Mouse (Mus musculus): ENCODE data around the gene Bora. TPM values are rescaled to one million over a fixed set of nuclear protein-coding genes. Genes with fewer than 3 reads are reported as not detected.

Bora gene
- polyA plus RNA-seq, 1 experiment, result 2.4 TPM

DNA sequence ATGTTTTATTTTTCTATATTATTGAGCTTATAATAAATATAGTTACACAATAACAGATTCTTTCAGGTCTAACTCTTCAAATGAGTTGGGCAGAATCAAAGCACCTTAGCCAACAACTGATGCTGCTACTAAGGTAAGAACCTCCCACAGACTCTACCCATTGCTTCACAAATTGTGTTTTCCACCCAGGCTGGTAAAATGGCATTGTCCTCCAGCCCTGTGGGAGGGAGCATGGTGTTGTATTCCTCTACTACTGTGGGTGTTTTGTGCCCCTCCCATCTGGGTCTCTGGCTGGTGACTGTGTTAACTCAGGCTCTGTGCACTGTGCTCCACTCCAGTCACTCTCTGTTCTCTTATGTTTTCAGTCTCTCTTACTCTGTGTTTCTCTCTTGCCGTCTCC, 2.5 kb upstream of the Bora start:
- H3K36me3 ChIP-seq (ENCODE audit: control insufficient read depth, insufficient read depth, low read length), result 0 out of 2 replicates have a peak, but pooled peaks cover 1% of the 10 kb centered on the region
- peaks cover 2% of the 10 kb centered on the region; the same call in 1 of the 2 replicates for H3K4me1 ChIP-seq (ENCODE audit: control insufficient read depth, insufficient read depth, insufficient read length, low read length)
- TF ChIP-seq CTCF (IDR thresholded peaks at IDR 0.05; ENCODE audit: extremely low read depth, insufficient read length, insufficient replicate concordance, low read depth, low read length), result no peak
- no peak overlapping the region for H3K27ac ChIP-seq (ENCODE audit: insufficient read depth, low read depth, low read length)
- WGBS, result 73% methylated on average over 1 of the region's 1 CpGs
- no peaks in the 10 kb centered on the region for H3K27me3 ChIP-seq (ENCODE audit: control insufficient read depth, insufficient read depth, low read length)
- no peak overlapping the region for H3K4me3 ChIP-seq (ENCODE audit: low read depth, low read length)

- WGBS, result 43% methylated on average over 10 of the region's 10 CpGs
- H3K36me3 ChIP-seq (ENCODE audit: control insufficient read depth, insufficient read depth, low read length), result peaks cover 1% of the 10 kb centered on the region; the same call in 1 of the 2 replicates
- peaks cover 2% of the 10 kb centered on the region; the same call in 1 of the 2 replicates for H3K4me1 ChIP-seq (ENCODE audit: control insufficient read depth, insufficient read depth, insufficient read length, low read length)
- TF ChIP-seq POLR2A (IDR thresholded peaks at IDR 0.05; ENCODE audit: low read depth, low read length), result no peak
- no peak for TF ChIP-seq CTCF (IDR thresholded peaks at IDR 0.05; ENCODE audit: extremely low read depth, insufficient read length, insufficient replicate concordance, low read depth, low read length)
- H3K27ac ChIP-seq (ENCODE audit: insufficient read depth, low read depth, low read length), result no peak overlapping the region
- H3K27me3 ChIP-seq (ENCODE audit: control insufficient read depth, insufficient read depth, low read length), result no peaks in the 10 kb centered on the region
- H3K4me3 ChIP-seq (ENCODE audit: low read depth, low read length), result no peak overlapping the region
Measured at GRCm38 (mm10) chr14:99044096-99044495, 1.9 kb upstream of the Bora start.

GRCm38 (mm10) chr14:99044718-99045117, 1.3 kb upstream of the Bora start:
- Histone ChIP-seq H3K36me3 (ENCODE audit: control insufficient read depth, insufficient read depth, low read length) (peaks cover 1% of the 10 kb centered on the region; the same call in 1 of the 2 replicates), H3K4me1 (ENCODE audit: control insufficient read depth, insufficient read depth, insufficient read length, low read length) (peaks cover 2% of the 10 kb centered on the region; the same call in 1 of the 2 replicates), H3K27me3 (ENCODE audit: control insufficient read depth, insufficient read depth, low read length) (no peaks in the 10 kb centered on the region), H3K4me3 (ENCODE audit: low read depth, low read length) (no peak overlapping the region), H3K27ac (ENCODE audit: insufficient read depth, low read depth, low read length) (no peak overlapping the region)
- TF ChIP-seq POLR2A (IDR thresholded peaks at IDR 0.05; ENCODE audit: low read depth, low read length) (no peak), CTCF (IDR thresholded peaks at IDR 0.05; ENCODE audit: extremely low read depth, insufficient read length, insufficient replicate concordance, low read depth, low read length) (no peak)
- WGBS, result 6% methylated on average over 5 of the region's 5 CpGs

GRCm38 (mm10) chr14:99045378-99046030, 518 bp upstream of the Bora start:
- peaks cover 2% of the 10 kb centered on the region; the same call in 1 of the 2 replicates for H3K4me1 ChIP-seq (ENCODE audit: control insufficient read depth, insufficient read depth, insufficient read length, low read length)
- TF ChIP-seq CTCF (IDR thresholded peaks at IDR 0.05; ENCODE audit: extremely low read depth, insufficient read length, insufficient replicate concordance, low read depth, low read length) (no peak), POLR2A (IDR thresholded peaks at IDR 0.05; ENCODE audit: low read depth, low read length) (no peak)
- H3K27ac ChIP-seq (ENCODE audit: insufficient read depth, low read depth, low read length), result peak overlapping the region; percentile 66
- H3K27me3 ChIP-seq (ENCODE audit: control insufficient read depth, insufficient read depth, low read length), result no peaks in the 10 kb centered on the region
- no peaks in the 10 kb centered on the region; the same call in 1 of the 2 replicates for H3K36me3 ChIP-seq (ENCODE audit: control insufficient read depth, insufficient read depth, low read length)
- under 1% methylated on average over 69 of the region's 70 CpGs for WGBS
- H3K4me3 ChIP-seq (ENCODE audit: low read depth, low read length), result peak overlapping the region; percentile 96

- H3K27me3 ChIP-seq (ENCODE audit: control insufficient read depth, insufficient read depth, low read length), result no peaks in the 10 kb centered on the region
- H3K27ac ChIP-seq (ENCODE audit: insufficient read depth, low read depth, low read length), result peak overlapping the region; percentile 48
- no peak for TF ChIP-seq POLR2A (IDR thresholded peaks at IDR 0.05; ENCODE audit: low read depth, low read length)
- no peak for TF ChIP-seq CTCF (IDR thresholded peaks at IDR 0.05; ENCODE audit: extremely low read depth, insufficient read length, insufficient replicate concordance, low read depth, low read length)
- H3K4me1 ChIP-seq (ENCODE audit: control insufficient read depth, insufficient read depth, insufficient read length, low read length), result peaks cover 2% of the 10 kb centered on the region; the same call in 1 of the 2 replicates
- 1% methylated on average over 15 of the region's 15 CpGs for WGBS
- peaks cover 2% of the 10 kb centered on the region; the same call in 1 of the 2 replicates for H3K36me3 ChIP-seq (ENCODE audit: control insufficient read depth, insufficient read depth, low read length)
- peak overlapping the region; percentile 96 for H3K4me3 ChIP-seq (ENCODE audit: low read depth, low read length)
Measured at GRCm38 (mm10) chr14:99046782-99047181, 760 bp downstream of the Bora start.

- TF ChIP-seq POLR2A (IDR thresholded peaks at IDR 0.05; ENCODE audit: low read depth, low read length) (no peak), CTCF (IDR thresholded peaks at IDR 0.05; ENCODE audit: extremely low read depth, insufficient read length, insufficient replicate concordance, low read depth, low read length) (no peak)
- Histone ChIP-seq H3K4me3 (ENCODE audit: low read depth, low read length) (no peak overlapping the region), H3K4me1 (ENCODE audit: control insufficient read depth, insufficient read depth, insufficient read length, low read length) (no peaks in the 10 kb centered on the region), H3K36me3 (ENCODE audit: control insufficient read depth, insufficient read depth, low read length) (peaks cover 28% of the 10 kb centered on the region), H3K27me3 (ENCODE audit: control insufficient read depth, insufficient read depth, low read length) (no peaks in the 10 kb centered on the region), H3K27ac (ENCODE audit: insufficient read depth, low read depth, low read length) (no peak overlapping the region)
- 85% methylated on average over 7 of the region's 7 CpGs for WGBS
Measured at GRCm38 (mm10) chr14:99058959-99059586, 13.1 kb downstream of the Bora start.

GRCm38 (mm10) chr14:99060616-99061015, 14.6 kb downstream of the Bora start:
- no peak for TF ChIP-seq CTCF (IDR thresholded peaks at IDR 0.05; ENCODE audit: extremely low read depth, insufficient read length, insufficient replicate concordance, low read depth, low read length)
- no peak for TF ChIP-seq POLR2A (IDR thresholded peaks at IDR 0.05; ENCODE audit: low read depth, low read length)
- Histone ChIP-seq H3K36me3 (ENCODE audit: control insufficient read depth, insufficient read depth, low read length) (peaks cover 32% of the 10 kb centered on the region), H3K4me1 (ENCODE audit: control insufficient read depth, insufficient read depth, insufficient read length, low read length) (no peaks in the 10 kb centered on the region), H3K27ac (ENCODE audit: insufficient read depth, low read depth, low read length) (no peak overlapping the region), H3K4me3 (ENCODE audit: low read depth, low read length) (no peak overlapping the region), H3K27me3 (ENCODE audit: control insufficient read depth, insufficient read depth, low read length) (no peaks in the 10 kb centered on the region)
- 84% methylated on average over 12 of the region's 12 CpGs for WGBS
